Mouse (Mus musculus) midbrain, embryonic 14.5 days (tissue): ENCODE results near the gene Tet3. TPM values are rescaled to one million over a fixed set of nuclear protein-coding genes. Genes with fewer than 3 reads are reported as not detected.
A peak's percentile ranks its signal among the peaks of the same experiment; 100 is the strongest.

ENCODE experiments used
- ATAC-seq: fragments of 200-750 bp; cut with Nextera tagmentation; 2 replicates; pipeline ENCODE4 v1.8.0; 2017; ENCODE audit warnings: moderate number of reproducible peaks, moderate library complexity; ENCODE audit not compliant: low FRiP score, low TSS enrichment
- DNase-seq: peaks from one replicate; pipeline ENCODE4 v3.0.0-alpha.2; 2015
- H3K27ac ChIP-seq: fragments of 300-500 bp; sonication (generic); replicated peaks from 2 replicates; pipeline ENCODE4 v1.5.1; 2014; ENCODE audit warnings: mild to moderate bottlenecking, low read depth, low read length, moderate library complexity
- H3K27me3 ChIP-seq: fragments of 300-500 bp; sonication (generic); 2 replicates; pipeline ENCODE4 v1.6.1; 2014; ENCODE audit warnings: low read length, control low read depth, mixed read lengths; ENCODE audit not compliant: control insufficient read depth, insufficient read depth
- H3K36me3 ChIP-seq: fragments of 300-500 bp; sonication (generic); 2 replicates; pipeline ENCODE4 v1.6.1; 2014; ENCODE audit warnings: low read length, control low read depth; ENCODE audit not compliant: control insufficient read depth, insufficient read depth
- H3K4me1 ChIP-seq: fragments of 300-500 bp; sonication (generic); 2 replicates; pipeline ENCODE4 v1.6.1; 2014; ENCODE audit warnings: mild to moderate bottlenecking, antibody characterized with exemption, low read length, control low read depth; ENCODE audit not compliant: control insufficient read depth, insufficient read depth
- H3K4me2 ChIP-seq: fragments of 300-500 bp; sonication (generic); 2 replicates; pipeline ENCODE4 v1.6.1; 2014; ENCODE audit warnings: mild to moderate bottlenecking, low read length, moderate library complexity
- H3K4me3 ChIP-seq: fragments of 300-500 bp; sonication (generic); replicated peaks from 2 replicates; pipeline ENCODE4 v1.5.1; 2014; ENCODE audit warnings: low read depth, low read length
- H3K9ac ChIP-seq: fragments of 300-500 bp; sonication (generic); replicated peaks from 2 replicates; pipeline ENCODE4 v1.6.1; 2014; ENCODE audit warnings: mild to moderate bottlenecking, low read length, moderate library complexity
- H3K9me3 ChIP-seq: fragments of 300-500 bp; sonication (generic); 2 replicates; pipeline ENCODE4 v1.6.1; 2016; ENCODE audit warnings: low read length, control low read depth, mixed read lengths; ENCODE audit not compliant: control insufficient read depth
- WGBS: fragments of 180-500 bp; shearing (Covaris S2); extraction: QIAGEN DNeasy Blood & Tissue Kit; methylation state at CpG from one replicate; pipeline ENCODE4 v1.1.7; 2014; 5-methylcytosine and 5-hydroxymethylcytosine counted together
- polyA plus RNA-seq: library from polyadenylated mRNA; unstranded; fragments of >200 nt; fragmentation: Nextera tagmentation; extraction: Ambion mirVana; gene quantifications from 2 replicates; pipeline ENCODE4 v1.2.1, GENCODE M21; 2014

The Tet3 gene
- polyA plus RNA-seq, 1 experiment from 2014 or later: 56.0 TPM

- ATAC-seq: no peak
- no peak for DNase-seq
- no peak overlapping the region for H3K4me2 ChIP-seq
- H3K9ac ChIP-seq: no peak overlapping the region
- no peaks in the 10 kb centered on the region for H3K9me3 ChIP-seq
- H3K27ac ChIP-seq: no peak overlapping the region
- no peak overlapping the region for H3K4me3 ChIP-seq
- H3K36me3 ChIP-seq: peaks cover 67% of the 10 kb centered on the region
- H3K27me3 ChIP-seq: no peaks in the 10 kb centered on the region
- no peaks in the 10 kb centered on the region for H3K4me1 ChIP-seq
- 87% methylated on average over 3 of the region's 3 CpGs for WGBS
Measured at GRCm38 (mm10) chr6:83341387-83341786, 117.5 kb downstream of the Tet3 start.

GRCm38 (mm10) chr6:83327591-83328190 lies 131.2 kb downstream of the Tet3 start:
- no peak for ATAC-seq
- Histone ChIP-seq H3K27ac (no peak overlapping the region), H3K36me3 (peaks cover 36% of the 10 kb centered on the region), H3K27me3 (no peaks in the 10 kb centered on the region), H3K9me3 (no peaks in the 10 kb centered on the region), H3K4me1 (peaks cover 15% of the 10 kb centered on the region), H3K9ac (no peak overlapping the region), H3K4me3 (no peak overlapping the region), H3K4me2 (no peak overlapping the region; the same call in 1 of the 2 replicates)
- DNase-seq: peak; percentile 27
- 88% methylated on average over 3 of the region's 3 CpGs for WGBS

GRCm38 (mm10) chr6:83326761-83327160 lies 132.1 kb downstream of the Tet3 start:
- DNase-seq (no peak), ATAC-seq (no peak)
- peak overlapping the region; percentile 85 for H3K4me2 ChIP-seq
- peak overlapping the region; percentile 89 for H3K4me3 ChIP-seq
- H3K36me3 ChIP-seq: peaks cover 28% of the 10 kb centered on the region
- H3K27ac ChIP-seq: no peak overlapping the region
- H3K9me3 ChIP-seq: no peaks in the 10 kb centered on the region
- no peaks in the 10 kb centered on the region for H3K27me3 ChIP-seq
- 69% methylated on average over 6 of the region's 6 CpGs for WGBS
- H3K9ac ChIP-seq: peak overlapping the region; percentile 97
- H3K4me1 ChIP-seq: peaks cover 15% of the 10 kb centered on the region

GRCm38 (mm10) chr6:83326394-83326736 lies 132.5 kb downstream of the Tet3 start:
- Histone ChIP-seq H3K27ac (peak overlapping the region; percentile 89), H3K9ac (peak overlapping the region; percentile 97), H3K27me3 (no peaks in the 10 kb centered on the region), H3K9me3 (no peaks in the 10 kb centered on the region), H3K4me3 (peak overlapping the region; percentile 89), H3K4me1 (peaks cover 15% of the 10 kb centered on the region), H3K36me3 (peaks cover 24% of the 10 kb centered on the region), H3K4me2 (peak overlapping the region; percentile 85)
- WGBS: 8% methylated on average over 6 of the region's 6 CpGs
- DNase-seq: no peak
- ATAC-seq: no peak; the same call in 1 of the 2 replicates

- H3K4me1 ChIP-seq: peaks cover 15% of the 10 kb centered on the region
- peak within 1 kb of the TSS; percentile 89 for H3K4me3 ChIP-seq
- peak; percentile 99 for ATAC-seq
- H3K27ac ChIP-seq: peak within 1 kb of the TSS; percentile 89
- DNase-seq: peak; percentile 96
- peaks cover 18% of the 10 kb centered on the region for H3K36me3 ChIP-seq
- peak within 1 kb of the TSS; percentile 97 for H3K9ac ChIP-seq
- H3K27me3 ChIP-seq: no peaks in the 10 kb centered on the region
- 2% methylated on average over 65 of the region's 65 CpGs for WGBS
- no peaks in the 10 kb centered on the region for H3K9me3 ChIP-seq
- peak within 1 kb of the TSS; percentile 85 for H3K4me2 ChIP-seq
Measured at GRCm38 (mm10) chr6:83325525-83326393, 133.1 kb downstream of the Tet3 start, which contains the start of the genes Mthfd2 and Mob1a. Gene Mthfd2, minus strand, starts transcription at chr6:83325908. Gene Mob1a, plus strand, starts transcription at chr6:83326016.

GRCm38 (mm10) chr6:83323652-83324419 lies 135.0 kb downstream of the Tet3 start:
- ATAC-seq: no peak
- Histone ChIP-seq H3K27me3 (no peaks in the 10 kb centered on the region), H3K4me1 (peaks cover 15% of the 10 kb centered on the region), H3K27ac (no peak overlapping the region), H3K9me3 (no peaks in the 10 kb centered on the region), H3K36me3 (0 out of 2 replicates have a peak, but pooled peaks cover under 1% of the 10 kb centered on the region), H3K4me2 (no peak overlapping the region), H3K9ac (no peak overlapping the region), H3K4me3 (no peak overlapping the region)
- no peak for DNase-seq
- WGBS: 70% methylated on average over 8 of the region's 8 CpGs

GRCm38 (mm10) chr6:83322794-83323193 lies 136.1 kb downstream of the Tet3 start:
- 65% methylated on average over 2 of the region's 2 CpGs for WGBS
- Histone ChIP-seq H3K4me2 (no peak overlapping the region), H3K4me1 (peaks cover 15% of the 10 kb centered on the region)

GRCm38 (mm10) chr6:83321927-83322326 lies 137.0 kb downstream of the Tet3 start:
- Histone ChIP-seq H3K27ac (no peak overlapping the region), H3K4me3 (no peak overlapping the region), H3K9ac (no peak overlapping the region), H3K4me1 (peaks cover 9% of the 10 kb centered on the region), H3K27me3 (no peaks in the 10 kb centered on the region), H3K4me2 (no peak overlapping the region), H3K9me3 (no peaks in the 10 kb centered on the region), H3K36me3 (no peaks in the 10 kb centered on the region)
- WGBS: 62% methylated on average over 1 of the region's 1 CpGs
- DNase-seq (no peak), ATAC-seq (no peak)

More at GRCm38 (mm10) chr6:83322794-83323193, 136.1 kb downstream of the Tet3 start:
- no peaks in the 10 kb centered on the region for H3K36me3 ChIP-seq
- no peak overlapping the region for H3K9ac ChIP-seq
- ATAC-seq: no peak
- no peaks in the 10 kb centered on the region for H3K27me3 ChIP-seq
- H3K27ac ChIP-seq: no peak overlapping the region
- no peaks in the 10 kb centered on the region for H3K9me3 ChIP-seq
- H3K4me3 ChIP-seq: no peak overlapping the region
- DNase-seq: no peak
